Mouse (Mus musculus): ENCODE results near the gene Muc3.

DNA sequence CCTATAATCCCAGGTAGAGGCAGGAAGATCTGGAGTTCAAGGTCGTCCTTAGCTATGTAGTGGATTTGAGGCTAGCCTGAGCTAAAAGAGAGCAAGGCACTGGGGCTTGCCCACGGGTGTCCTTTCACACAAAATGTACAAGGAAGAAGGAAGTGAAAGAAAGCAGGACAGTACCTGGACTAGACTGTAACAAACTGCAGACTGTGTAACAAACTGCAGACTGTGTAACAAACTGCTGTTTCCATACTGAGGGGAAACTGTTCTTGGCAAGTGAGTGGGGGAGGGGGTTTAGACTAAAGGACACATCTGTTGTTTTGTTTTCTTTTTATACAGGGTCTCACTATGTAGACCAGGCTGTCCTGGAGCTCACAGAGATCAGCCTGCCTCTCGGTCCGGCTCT lies 27.8 kb downstream of the Muc3 start:
- no peak for TF ChIP-seq CTCF (IDR thresholded peaks at IDR 0.05; ENCODE audit: control insufficient read depth, insufficient read depth, insufficient read length)
- no peak for TF ChIP-seq MAX (IDR thresholded peaks at IDR 0.05)
- TF ChIP-seq USF1 (IDR thresholded peaks at IDR 0.05; ENCODE audit: low read depth) = no peak
- no peak for TF ChIP-seq CEBPB (IDR thresholded peaks at IDR 0.05; ENCODE audit: low read depth)
